Mouse (Mus musculus): ENCODE measurements at regions not wholly inside any gene's neighbourhood (a gene's known extent, or its start where the extent isn't known, plus 50 kb on each side); places are given as distances from the start of the nearest gene placed in this dataset.

- no peak for DNase-seq (ENCODE audit: low spot score)
Observed at GRCm38 (mm10) chr19:14191820-14192219, 278.5 kb downstream of the Olfr1505 start.

DNA sequence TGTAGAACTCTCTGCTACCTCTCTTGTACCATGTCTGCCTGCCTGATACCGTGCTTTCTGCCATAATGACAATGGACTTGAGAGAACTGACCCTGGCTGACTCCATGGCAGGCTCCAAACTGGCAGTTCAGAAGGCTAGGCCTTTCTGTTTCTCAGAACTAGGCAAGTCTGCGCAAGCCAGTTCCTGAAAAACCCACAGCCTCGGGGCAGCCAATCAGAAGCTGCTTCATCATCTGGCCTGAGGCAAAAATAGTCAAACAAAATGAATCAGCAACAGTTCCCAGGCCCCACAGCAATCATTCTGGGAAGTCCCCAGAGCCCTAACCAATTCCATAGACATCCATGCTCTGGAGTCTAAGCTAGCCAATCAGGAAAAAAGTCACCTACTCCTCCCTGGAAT, 284.5 kb downstream of the Olfr1505 start:
- no peak for DNase-seq (ENCODE audit: low spot score)

DNA sequence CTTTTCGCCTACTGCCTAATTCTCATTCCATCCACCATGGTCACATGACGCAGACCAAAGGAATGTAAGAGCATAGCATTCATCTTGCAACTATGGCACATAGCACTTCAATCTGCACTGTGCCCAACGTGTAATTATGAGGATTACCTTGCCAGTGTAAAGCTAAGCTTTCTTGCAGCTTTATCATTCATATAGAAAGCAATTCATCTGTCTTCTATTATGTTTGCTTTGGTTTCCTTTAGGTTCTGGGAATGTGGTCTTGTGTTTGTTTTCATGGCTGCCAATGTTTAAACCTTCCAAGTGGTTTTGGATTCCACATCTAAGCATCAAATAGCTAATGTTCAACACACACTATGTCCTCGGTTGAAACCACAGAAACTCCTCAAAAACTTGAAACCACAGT, 307.2 kb downstream of the Olfr1505 start:
- DNase-seq (ENCODE audit: low spot score), result no peak

DNA sequence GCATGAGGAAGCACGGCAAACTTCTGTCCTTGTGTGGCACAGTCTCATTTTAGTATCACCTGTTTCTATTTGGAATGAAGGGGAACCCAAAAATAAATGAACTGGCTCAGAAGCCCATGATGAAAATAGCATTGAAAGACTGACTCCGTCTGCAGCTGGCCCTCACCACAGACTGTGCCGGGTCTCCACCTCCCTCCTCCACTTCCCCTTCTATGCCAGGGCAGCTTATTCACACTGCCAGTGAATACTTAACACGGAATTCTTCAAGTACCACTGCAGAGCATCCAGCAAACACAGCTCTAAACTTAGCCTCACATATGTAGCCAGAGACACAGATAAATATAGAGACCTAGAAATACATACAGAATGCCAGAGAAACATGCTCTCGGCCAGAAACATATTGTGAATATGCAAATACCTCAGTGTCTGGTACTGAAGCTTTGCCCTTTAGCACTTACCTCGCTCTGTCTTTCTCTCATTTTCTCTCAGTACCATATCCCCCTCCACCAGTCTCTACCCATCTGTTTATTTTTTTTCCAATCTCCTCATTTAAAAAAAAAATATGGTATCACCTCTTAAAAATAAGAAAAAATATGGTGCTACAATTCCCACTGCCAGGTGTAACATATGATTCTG, 311.8 kb downstream of the Olfr1505 start:
- no peak for DNase-seq (ENCODE audit: low spot score)

GRCm38 (mm10) chr19:14225787-14226186, 312.5 kb downstream of the Olfr1505 start:
- no peak for DNase-seq (ENCODE audit: low spot score)

GRCm38 (mm10) chr19:14226521-14226920, 313.2 kb downstream of the Olfr1505 start:
- no peak for DNase-seq (ENCODE audit: low spot score)

DNA sequence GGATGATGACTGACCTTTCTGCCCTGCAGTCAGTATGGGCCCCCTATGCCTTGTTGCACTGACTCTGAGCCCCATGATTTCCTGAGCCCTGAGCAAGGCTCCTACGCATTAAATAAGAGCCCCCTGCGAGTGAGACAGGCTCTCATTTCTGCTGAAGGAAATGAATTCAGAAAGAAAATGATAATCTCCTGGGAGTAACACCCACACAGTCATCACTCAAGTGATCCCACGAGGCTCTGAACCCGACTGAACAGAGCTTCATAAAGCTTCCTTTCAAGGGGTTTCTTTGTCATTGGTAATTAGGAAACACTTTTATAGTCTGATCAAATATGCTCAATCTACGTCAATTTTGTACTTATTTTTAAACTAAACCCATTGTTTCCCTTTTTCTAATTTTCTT, 330.2 kb downstream of the Olfr1505 start:
- no peak for DNase-seq (ENCODE audit: low spot score)

DNA sequence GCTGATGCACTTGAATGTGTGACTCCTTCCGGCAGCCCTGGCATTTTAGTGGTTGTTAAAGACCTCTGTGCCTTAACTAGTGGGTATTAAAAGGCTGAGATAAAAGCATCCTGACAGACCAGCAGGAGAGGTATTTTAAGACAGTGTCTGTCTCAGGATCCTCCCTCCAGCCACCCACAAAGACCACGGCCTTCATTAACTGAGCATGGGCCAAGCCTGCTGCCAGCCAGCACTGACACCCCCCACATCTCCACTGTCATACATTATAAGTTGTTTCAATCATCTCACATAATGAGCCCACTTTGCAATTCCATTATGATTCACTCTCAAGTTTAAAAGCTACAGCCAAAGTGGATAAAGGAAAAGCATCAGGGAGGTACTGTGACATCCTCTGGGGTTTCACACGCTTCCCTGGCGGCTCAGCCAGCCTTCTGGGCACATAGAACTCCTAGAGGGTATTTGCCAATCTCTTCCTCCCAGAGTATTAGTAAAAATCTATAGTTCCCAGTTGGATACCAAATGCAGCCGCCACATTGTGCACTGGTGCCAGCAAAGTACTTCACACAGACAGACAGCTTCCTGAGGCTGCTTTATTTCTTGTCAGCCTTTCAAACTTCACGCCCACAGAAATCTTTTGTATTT, 333.8 kb downstream of the Olfr1505 start:
- no peak for DNase-seq (ENCODE audit: low spot score)

- DNase-seq (ENCODE audit: low spot score), result no peak
Observed at GRCm38 (mm10) chr19:14247979-14248378, 334.6 kb downstream of the Olfr1505 start.

GRCm38 (mm10) chr19:14258621-14259051, 339.2 kb downstream of the Tle4 start:
- DNase-seq (ENCODE audit: low spot score), result no peak

DNA sequence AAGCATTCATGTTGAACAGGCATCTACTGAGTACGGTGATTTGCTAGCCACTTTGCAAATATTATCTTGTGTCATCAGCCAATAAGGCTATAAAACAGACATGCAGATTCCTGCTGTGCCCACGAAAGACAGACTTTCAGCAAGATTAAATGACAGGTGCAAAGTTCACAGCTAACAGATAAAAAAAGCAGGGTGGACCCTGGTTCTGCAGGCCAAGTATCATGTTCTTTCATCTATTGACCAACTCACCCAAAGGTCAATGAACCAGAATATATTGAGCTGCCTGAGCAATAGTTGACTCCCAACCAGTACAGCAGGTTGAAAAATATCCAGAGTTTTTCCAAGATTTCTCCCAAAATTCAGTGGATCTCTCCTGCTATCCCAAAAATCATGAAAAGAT, 338.6 kb downstream of the Tle4 start:
- no peak for DNase-seq (ENCODE audit: low spot score)

GRCm38 (mm10) chr19:14289331-14289737, 308.5 kb downstream of the Tle4 start:
- DNase-seq (ENCODE audit: low spot score), result no peak

- no peak for DNase-seq (ENCODE audit: low spot score)
Observed at GRCm38 (mm10) chr19:14290911-14291310, 306.9 kb downstream of the Tle4 start.

DNA sequence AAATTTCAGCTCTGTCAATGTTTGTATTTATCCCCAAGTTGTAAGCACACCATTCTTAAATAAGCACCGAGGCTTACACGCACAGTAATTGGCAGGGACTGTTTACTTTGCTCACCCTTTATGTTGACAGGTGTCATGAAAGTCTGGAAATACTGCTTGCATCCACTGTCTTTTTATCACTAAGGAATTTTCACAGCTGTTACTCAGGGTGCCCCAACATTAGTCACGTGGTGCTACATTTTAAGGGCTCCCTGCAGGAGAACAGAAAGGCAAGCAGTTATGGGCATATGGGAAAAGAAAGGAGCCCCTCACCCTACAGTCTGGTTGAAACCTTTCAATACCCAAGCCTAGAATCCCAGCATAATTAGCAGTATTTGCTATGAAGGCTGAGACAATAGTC, 304.7 kb downstream of the Tle4 start:
- no peak for DNase-seq (ENCODE audit: low spot score)

- no peak for DNase-seq (ENCODE audit: low spot score)
Observed at GRCm38 (mm10) chr19:14301176-14301943, 296.5 kb downstream of the Tle4 start.

DNA sequence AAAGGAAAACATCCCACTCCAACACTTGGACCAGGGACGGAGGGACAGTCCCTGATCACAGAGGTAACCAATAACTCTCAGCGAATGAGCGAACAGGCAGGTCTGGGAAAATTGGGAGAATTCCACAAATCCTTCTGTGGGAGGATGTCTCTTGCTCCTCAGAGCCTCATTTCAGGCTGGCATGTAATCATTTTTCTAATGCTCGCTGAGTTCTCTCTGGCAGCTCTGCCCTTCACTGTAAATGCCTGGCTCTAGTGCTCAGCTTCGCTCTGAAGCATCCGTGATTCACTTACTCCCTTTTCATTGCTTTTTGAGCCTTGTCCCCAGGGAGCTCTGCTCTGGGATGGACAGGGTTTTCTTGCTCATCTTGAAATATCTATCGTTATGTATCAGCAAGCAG, 283.6 kb downstream of the Tle4 start:
- DNase-seq (ENCODE audit: low spot score), result no peak

DNA sequence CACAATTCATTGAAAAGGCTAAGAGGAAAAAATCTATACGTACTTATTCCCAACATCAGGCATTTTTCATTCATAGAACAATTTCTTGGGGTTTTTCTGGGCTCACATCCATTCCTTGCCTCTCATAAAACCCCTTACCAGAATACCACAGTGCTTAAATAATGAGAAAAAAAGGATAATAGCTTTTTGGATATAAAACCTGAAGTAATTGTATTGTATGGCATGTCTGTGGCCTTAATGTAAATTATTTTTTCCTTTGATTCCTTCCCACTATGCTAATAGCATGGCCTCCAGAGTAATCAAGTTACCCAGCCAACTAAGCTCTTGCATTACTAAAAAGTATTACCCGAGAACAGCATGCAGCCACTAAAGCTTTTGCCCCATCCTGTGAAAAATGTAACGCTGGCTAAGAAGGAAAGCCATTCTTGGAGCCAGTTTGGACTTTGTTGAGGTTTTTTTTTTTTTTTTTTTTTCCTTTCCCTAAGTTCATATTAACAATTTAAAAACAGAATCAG, 278.1 kb downstream of the Tle4 start:
- no peak for DNase-seq (ENCODE audit: low spot score)

- no peak for DNase-seq (ENCODE audit: low spot score)
Observed at GRCm38 (mm10) chr19:14325353-14326052, 272.3 kb downstream of the Tle4 start.

DNA sequence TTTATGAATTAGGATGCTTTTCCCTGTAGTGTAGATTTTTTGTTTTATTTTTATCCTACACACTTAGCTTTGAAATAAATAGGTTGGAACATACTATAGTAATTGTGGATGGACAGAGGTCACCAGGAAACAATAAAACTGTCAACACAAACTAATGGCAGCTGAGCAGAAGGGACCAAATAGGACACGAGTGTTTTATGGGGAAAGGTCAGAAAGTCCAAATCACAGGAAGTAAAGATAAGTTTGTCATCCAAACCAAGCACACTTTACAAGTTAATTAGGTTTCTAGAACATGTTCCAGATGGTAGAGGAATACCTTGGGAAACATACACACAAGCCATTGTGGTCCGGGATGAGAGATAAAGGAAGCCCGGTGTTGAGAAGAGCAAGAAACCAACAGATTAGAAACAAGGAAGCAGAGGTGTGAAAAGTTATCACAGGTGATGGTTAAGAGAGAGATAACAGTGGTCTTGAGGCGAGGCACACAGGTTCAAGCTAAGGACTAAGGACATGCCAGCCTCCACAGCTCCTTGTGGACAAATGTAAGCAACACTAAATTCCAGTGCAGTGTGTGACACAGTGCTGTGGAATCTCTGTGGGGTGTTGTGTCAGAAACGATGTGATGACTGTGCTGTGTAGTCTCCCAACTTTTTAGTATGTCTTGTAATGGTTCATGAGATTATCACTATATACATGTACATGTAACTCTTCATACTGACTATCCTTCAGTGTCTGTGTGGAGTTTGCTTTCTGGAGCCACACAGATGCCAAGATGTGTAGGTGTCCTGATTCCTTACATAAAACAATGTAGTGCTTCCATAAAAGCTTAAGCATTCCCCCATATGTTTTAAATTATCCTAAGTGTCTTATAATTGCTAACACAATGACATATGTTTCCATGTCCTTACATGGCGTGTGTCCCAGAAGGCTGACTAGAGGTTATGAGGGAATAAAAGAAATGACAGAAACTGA, 264.5 kb downstream of the Tle4 start:
- DNase-seq (ENCODE audit: low spot score), result no peak

DNA sequence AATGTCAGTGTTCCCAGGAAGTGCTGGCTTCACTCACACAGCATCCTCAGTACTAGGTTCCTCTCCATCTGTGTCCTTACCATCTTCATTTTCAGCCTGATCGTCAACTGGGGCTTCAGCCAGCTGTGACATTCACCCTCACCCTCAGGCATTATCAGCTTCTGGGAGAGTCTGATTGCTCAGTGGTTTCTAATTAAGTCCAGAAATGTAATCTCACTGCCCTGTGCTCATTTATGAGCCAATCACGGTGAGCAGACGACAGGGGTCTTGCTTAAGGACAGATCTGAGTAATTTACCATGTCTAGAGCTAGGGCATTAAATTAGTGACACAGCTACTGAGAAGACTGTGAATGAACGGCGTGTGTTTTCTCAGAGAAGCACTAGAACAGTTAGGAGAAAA, 260.8 kb downstream of the Tle4 start:
- no peak for DNase-seq (ENCODE audit: low spot score)

GRCm38 (mm10) chr19:14340759-14341158, 257.1 kb downstream of the Tle4 start:
- no peak for DNase-seq (ENCODE audit: low spot score)
